18 mouse cellular contexts compared by ENCODE assay signal in the genomic region with DNA sequence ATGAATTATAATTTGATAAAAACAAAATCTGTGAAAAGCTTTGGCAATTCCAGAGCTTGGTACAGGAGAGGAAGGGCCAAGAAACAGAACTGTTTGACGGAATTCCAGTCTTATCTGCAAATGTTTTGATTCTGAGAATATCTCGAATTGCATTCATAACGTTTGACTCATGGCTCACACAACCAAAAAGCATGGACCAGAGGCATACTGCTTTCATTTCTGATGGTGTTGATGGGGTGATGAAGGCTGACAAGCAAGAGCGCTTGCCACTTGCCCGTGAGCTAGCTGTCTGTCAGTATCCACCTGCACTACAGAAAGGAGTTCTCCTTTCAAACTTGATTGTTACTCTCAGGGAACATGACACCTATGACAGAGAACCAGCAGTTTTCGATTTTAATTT.
A peak's percentile ranks its signal among the peaks of the same experiment; 100 is the strongest.
DNase-seq lines count a peak whose midpoint lies in the region; ATAC-seq and TF ChIP-seq lines count a peak whose summit lies in the region.
"Had no signal": no experiment of that assay in that cellular context is flagged by ENCODE, and none has a peak within 500 bp of the region (broad histone marks: within the 10 kb centered on the region; RNA-seq: fewer than 3 reads in every experiment).

No protein-coding gene starts in this region.

- H3K4me1 ChIP-seq in heart, embryonic 13.5 days = peaks cover 37% of the 10 kb centered on the region
- peaks cover 16% of the 10 kb centered on the region; the same call in 1 of the 2 replicates for H3K4me1 ChIP-seq in heart, postnatal 0 days (ENCODE audit: control insufficient read depth, insufficient read depth)
- H3K4me1 ChIP-seq in heart, embryonic 10.5 days = no peaks in the 10 kb centered on the region
- peaks cover 9% of the 10 kb centered on the region for H3K4me1 ChIP-seq in embryonic fibroblast, embryonic 13.5 days (ENCODE audit: control insufficient read depth, insufficient read depth, low read length)
- H3K4me1 ChIP-seq: embryonic facial prominence, embryonic 10.5 days; forebrain, embryonic 12.5 days; hindbrain, embryonic 15.5 days had no signal

- 23% methylated on average over 6 of the region's 6 CpGs for WGBS in heart, embryonic 13.5 days
- WGBS in heart, postnatal 0 days = 14% methylated on average over 6 of the region's 6 CpGs
- WGBS in heart, embryonic 10.5 days = 33% methylated on average over 6 of the region's 6 CpGs

- no peak for DNase-seq in heart, postnatal 4 days
- peak; percentile 40 for DNase-seq in heart, postnatal 0 days (ENCODE audit: low spot score)
- DNase-seq in heart, embryonic 10.5 days (ENCODE audit: low spot score) = no peak
- DNase-seq in 3T3-L1 (ENCODE audit: low read depth, low spot score) (peak; percentile 68), liver (no peak)
- DNase-seq: adrenal gland, adult 8-10 months; adrenal gland, postnatal 36 days; cerebellum, adult 2 months; cerebellum, postnatal 10 days; gastrocnemius, postnatal 10 days had no signal

- no peak for TF ChIP-seq CTCF in heart, postnatal 0 days (IDR thresholded peaks at IDR 0.05; ENCODE audit: low read depth)
- no peak for TF ChIP-seq CTCF in embryonic fibroblast, embryonic 13.5 days (IDR thresholded peaks at IDR 0.05; ENCODE audit: borderline replicate concordance, insufficient read depth, low read length)

- H3K9me3 ChIP-seq in heart, embryonic 13.5 days = no peaks in the 10 kb centered on the region
- no peaks in the 10 kb centered on the region for H3K9me3 ChIP-seq in heart, postnatal 0 days (replicated peaks; ENCODE audit: control insufficient read depth, low read length)
- H3K9me3 ChIP-seq in heart, embryonic 10.5 days = no peaks in the 10 kb centered on the region
- H3K9me3 ChIP-seq: embryonic facial prominence, embryonic 10.5 days; forebrain, embryonic 12.5 days; hindbrain, embryonic 15.5 days had no signal

- H3K27me3 ChIP-seq in heart, embryonic 13.5 days (replicated peaks) = no peaks in the 10 kb centered on the region
- no peaks in the 10 kb centered on the region for H3K27me3 ChIP-seq in heart, postnatal 0 days (ENCODE audit: control insufficient read depth, insufficient read depth, low read length)
- H3K27me3 ChIP-seq in heart, embryonic 10.5 days (ENCODE audit: insufficient read depth, poor library complexity, severe bottlenecking) = no peaks in the 10 kb centered on the region
- H3K27me3 ChIP-seq: forebrain, embryonic 12.5 days; hindbrain, embryonic 15.5 days had no signal

- H3K4me2 ChIP-seq in heart, embryonic 13.5 days = peak overlapping the region; percentile 52
- peak overlapping the region; percentile 37 for H3K4me2 ChIP-seq in heart, postnatal 0 days (ENCODE audit: low read depth, low read length)
- H3K4me2 ChIP-seq: forebrain, embryonic 12.5 days; hindbrain, embryonic 15.5 days had no signal

- TF ChIP-seq EP300 in heart, postnatal 0 days (IDR thresholded peaks at IDR 0.05; ENCODE audit: low read depth) = no peak

- peak overlapping the region; percentile 9; the same call in 1 of the 2 replicates for H3K4me3 ChIP-seq in heart, embryonic 13.5 days
- no peak overlapping the region for H3K4me3 ChIP-seq in heart, postnatal 0 days (ENCODE audit: low read depth, low read length)
- no peak overlapping the region for H3K4me3 ChIP-seq in heart, embryonic 10.5 days
- no peak overlapping the region for H3K4me3 ChIP-seq in embryonic fibroblast, embryonic 13.5 days (ENCODE audit: insufficient read depth, low read length)
- H3K4me3 ChIP-seq: embryonic facial prominence, embryonic 10.5 days; erythroblast, embryonic 14.5 days; forebrain, embryonic 12.5 days; hindbrain, embryonic 15.5 days had no signal

- TF ChIP-seq POLR2A in embryonic fibroblast, embryonic 13.5 days (IDR thresholded peaks at IDR 0.05; ENCODE audit: low read depth, low read length) = no peak

- peak overlapping the region; percentile 29 for H3K27ac ChIP-seq in heart, embryonic 13.5 days (replicated peaks)
- no peak overlapping the region for H3K27ac ChIP-seq in heart, postnatal 0 days (ENCODE audit: low read depth)
- no peak overlapping the region for H3K27ac ChIP-seq in heart, embryonic 10.5 days
- H3K27ac ChIP-seq in embryonic fibroblast, embryonic 13.5 days (ENCODE audit: insufficient read depth, low read length) = 0 out of 2 replicates have a peak overlapping the region, but pooled peaks have one; percentile 56
- H3K27ac ChIP-seq: embryonic facial prominence, embryonic 10.5 days; forebrain, embryonic 12.5 days; hindbrain, embryonic 15.5 days had no signal

- H3K9ac ChIP-seq in heart, embryonic 13.5 days = no peak overlapping the region
- H3K9ac ChIP-seq in heart, postnatal 0 days (replicated peaks; ENCODE audit: low read depth, low read length) = no peak overlapping the region
- H3K9ac ChIP-seq: forebrain, embryonic 12.5 days; hindbrain, embryonic 15.5 days had no signal

- no peaks in the 10 kb centered on the region for H3K36me3 ChIP-seq in heart, embryonic 13.5 days
- H3K36me3 ChIP-seq in heart, postnatal 0 days (replicated peaks; ENCODE audit: control insufficient read depth, insufficient read depth, low read length) = no peaks in the 10 kb centered on the region
- H3K36me3 ChIP-seq in heart, embryonic 10.5 days = no peaks in the 10 kb centered on the region
- H3K36me3 ChIP-seq: embryonic facial prominence, embryonic 10.5 days; forebrain, embryonic 12.5 days; hindbrain, embryonic 15.5 days had no signal

- no peak for ATAC-seq in heart, embryonic 13.5 days (ENCODE audit: extremely low read depth, insufficient number of reproducible peaks, low FRiP score, low TSS enrichment)
- 0 out of 2 replicates have a peak, but pooled peaks have one; percentile 17 for ATAC-seq in heart, postnatal 0 days (ENCODE audit: insufficient read depth, low read depth)
- ATAC-seq: forebrain, embryonic 16.5 days; intestine, embryonic 16.5 days had no signal

Comparison
In these comparisons a context has a peak if more than half of its experiments do, and no peak if none do; other contexts are left out.
1. H3K27ac ChIP-seq: peak in heart, embryonic 13.5 days (single experiment) and embryonic fibroblast, embryonic 13.5 days (single experiment); none in heart, postnatal 0 days (single experiment) and heart, embryonic 10.5 days (single experiment).
2. DNase-seq: peak in heart, postnatal 0 days (single experiment) and 3T3-L1 (single experiment); none in heart, postnatal 4 days (single experiment), heart, embryonic 10.5 days (single experiment) and liver (single experiment).